Mouse (Mus musculus) mouse embryonic stem cell (cell line): Measurements from ENCODE around the gene Prkar2a.

Experiments
- in situ Hi-C, 2 experiments: fragments of 300-500 bp; cut with MboI; formaldehyde crosslinking; loops; 1 replicate in 1 of 2; 3 replicates in 1 of 2; pipeline ENCODE4 v1.14.3; 2019 to 2020; ENCODE audit warnings: low sequenced_read_pairs in 2 of 2, low pct_unique_long_range_greater_than_20kb in 1 of 2, mixed read lengths in 1 of 2; ENCODE audit not compliant: unreplicated experiment in 1 of 2

Prkar2a gene

GRCm38 (mm10) chr9:108742048-108742447 is 52.9 kb downstream of the Prkar2a start:
- in situ Hi-C loops = no loop called here

GRCm38 (mm10) chr9:108746876-108747499 is 57.9 kb downstream of the Prkar2a start:
- in situ Hi-C loops = no loop called here

- in situ Hi-C loops = no loop called here
Observed at GRCm38 (mm10) chr9:108747694-108748093, 58.6 kb downstream of the Prkar2a start.

- in situ Hi-C loops = no loop called here
Observed at GRCm38 (mm10) chr9:108748600-108749183, 59.6 kb downstream of the Prkar2a start.

GRCm38 (mm10) chr9:108750616-108751015 is 61.5 kb downstream of the Prkar2a start:
- in situ Hi-C loops = no loop called here

- in situ Hi-C loops = no loop called here
Observed at GRCm38 (mm10) chr9:108752142-108752920, 63.2 kb downstream of the Prkar2a start.

GRCm38 (mm10) chr9:108753326-108753725 is 64.2 kb downstream of the Prkar2a start:
- in situ Hi-C loops = no loop called here

- in situ Hi-C loops = no loop called here
Observed at GRCm38 (mm10) chr9:108753976-108754375, 64.9 kb downstream of the Prkar2a start.

GRCm38 (mm10) chr9:108754423-108754822 is 65.3 kb downstream of the Prkar2a start:
- in situ Hi-C loops = no loop called here

GRCm38 (mm10) chr9:108757406-108757805 is 68.3 kb downstream of the Prkar2a start:
- in situ Hi-C loops = no loop called here

GRCm38 (mm10) chr9:108759121-108759520 is 70.0 kb downstream of the Prkar2a start:
- in situ Hi-C loops = no loop called here

- in situ Hi-C loops = no loop called here
Observed at GRCm38 (mm10) chr9:108759805-108760204, 70.7 kb downstream of the Prkar2a start.

GRCm38 (mm10) chr9:108761561-108761960 is 72.4 kb downstream of the Prkar2a start:
- in situ Hi-C loops = no loop called here

GRCm38 (mm10) chr9:108764971-108765370 is 75.9 kb downstream of the Prkar2a start:
- in situ Hi-C loops = no loop called here

GRCm38 (mm10) chr9:108776614-108777013 is 87.5 kb downstream of the Prkar2a start:
- in situ Hi-C loops = no loop called here

- in situ Hi-C loops = no loop called here
Observed at GRCm38 (mm10) chr9:108777276-108777675, 88.2 kb downstream of the Prkar2a start.

- in situ Hi-C loops = no loop called here
Observed at GRCm38 (mm10) chr9:108780959-108781358, 91.8 kb downstream of the Prkar2a start.

GRCm38 (mm10) chr9:108781891-108782290 is 92.8 kb downstream of the Prkar2a start:
- in situ Hi-C loops = no loop called here

- in situ Hi-C loops = no loop called here
Observed at GRCm38 (mm10) chr9:108782836-108783547, 93.9 kb downstream of the Prkar2a start.
